In the genomic region with DNA sequence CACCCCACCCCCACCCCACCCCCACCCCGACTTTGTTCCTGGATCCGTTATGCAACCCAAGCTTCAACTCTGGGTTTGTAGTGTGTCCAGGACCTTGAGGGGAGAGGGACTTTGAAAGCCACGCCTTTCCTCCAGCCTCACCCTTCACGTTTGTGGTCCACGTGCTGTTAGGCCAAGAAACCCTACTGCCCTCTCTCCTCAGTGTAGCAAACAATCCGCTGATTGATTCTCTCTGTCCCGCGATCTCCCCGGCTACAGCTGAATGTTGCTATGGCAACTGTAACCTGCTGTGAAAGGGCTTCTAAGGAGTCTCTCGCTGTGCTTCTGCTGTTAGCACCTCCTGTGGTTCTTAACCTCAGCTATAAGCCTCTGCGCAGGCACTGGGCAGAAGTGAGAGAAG, we compare ENCODE assay signal across 8 mouse cellular contexts. TPM values are rescaled to one million over a fixed set of nuclear protein-coding genes. Genes with fewer than 3 reads are reported as not detected.
DNase-seq lines count a peak whose midpoint lies in the region; ATAC-seq and TF ChIP-seq lines count a peak whose summit lies in the region.

No protein-coding gene starts in this region.

- H3K36me3 ChIP-seq in hindbrain, embryonic 15.5 days, result no peaks in the 10 kb centered on the region
- no peaks in the 10 kb centered on the region for H3K36me3 ChIP-seq in lung, postnatal 0 days (ENCODE audit: insufficient read depth, low read length)

- H3K4me3 ChIP-seq in hindbrain, embryonic 15.5 days, result no peak overlapping the region
- no peak overlapping the region for H3K4me3 ChIP-seq in lung, postnatal 0 days (ENCODE audit: low read depth, low read length)

- TF ChIP-seq EP300 in lung, postnatal 0 days (IDR thresholded peaks at IDR 0.05), result no peak

- no peak for TF ChIP-seq CTCF in lung, postnatal 0 days (IDR thresholded peaks at IDR 0.05)

- no peak overlapping the region for H3K9ac ChIP-seq in hindbrain, embryonic 15.5 days
- no peak overlapping the region for H3K9ac ChIP-seq in lung, postnatal 0 days (replicated peaks; ENCODE audit: low read depth)

- WGBS in hindbrain, embryonic 15.5 days, result 0% methylated on average over 11 of the region's 11 CpGs
- WGBS in lung, postnatal 0 days, result 3% methylated on average over 11 of the region's 11 CpGs

- H3K4me2 ChIP-seq in hindbrain, embryonic 15.5 days, result peak overlapping the region; percentile 41
- H3K4me2 ChIP-seq in lung, postnatal 0 days (replicated peaks; ENCODE audit: low read depth, low read length), result no peak overlapping the region

- H3K27me3 ChIP-seq in hindbrain, embryonic 15.5 days, result no peaks in the 10 kb centered on the region
- H3K27me3 ChIP-seq in lung, postnatal 0 days (replicated peaks; ENCODE audit: insufficient read depth, low read length), result no peaks in the 10 kb centered on the region

- ATAC-seq in hindbrain, embryonic 15.5 days (ENCODE audit: low FRiP score, low read depth), result peak; percentile 91
- peak; percentile 85 for ATAC-seq in lung, postnatal 0 days

- H3K27ac ChIP-seq in hindbrain, embryonic 15.5 days (replicated peaks), result peak overlapping the region; percentile 75
- H3K27ac ChIP-seq in lung, postnatal 0 days (ENCODE audit: low read length), result 0 out of 2 replicates have a peak overlapping the region, but pooled peaks have one; percentile 58

- H3K9me3 ChIP-seq in hindbrain, embryonic 15.5 days, result no peaks in the 10 kb centered on the region
- no peaks in the 10 kb centered on the region for H3K9me3 ChIP-seq in lung, postnatal 0 days (ENCODE audit: low read length)

- DNase-seq in R1 (ENCODE audit: low read depth, low spot score) (peak; percentile 99), adipocyte (ENCODE audit: low spot score) (no peak)
- peak; percentile 65 for DNase-seq in cerebellum, adult 9-11 months
- peak; percentile 67 to 73 for DNase-seq in frontal cortex, postnatal 10 days (ENCODE audit: low spot score in 2 of 2)
- DNase-seq in layer of hippocampus, postnatal 25 days (ENCODE audit: extremely low spot score in 1 of 2, low spot score in 1 of 2), result peak; percentile 38 to 57
- peak; percentile 89 for DNase-seq in lung, postnatal 0 days (ENCODE audit: low spot score)
- DNase-seq in retina, postnatal 1 day, result peak; percentile 92

- H3K4me1 ChIP-seq in hindbrain, embryonic 15.5 days (replicated peaks), result peaks cover 28% of the 10 kb centered on the region
- H3K4me1 ChIP-seq in lung, postnatal 0 days (ENCODE audit: insufficient read depth, low read depth, low read length), result no peaks in the 10 kb centered on the region

RNA-seq across cellular contexts. Expression of gene Por, which starts 5.0 kb away (rescaled TPM):
- polyA plus RNA-seq in hindbrain, embryonic 15.5 days (2015; fragmentation: Nextera tagmentation; extraction: Ambion mirVana), result 96.4 and 106 TPM in 2 replicates
- total RNA-seq in layer of hippocampus, postnatal 25 days (2021), result 100 to 1,000 TPM in 1 of 2 experiments, 10 to 100 TPM in 1; 100.0 to 102 TPM
- 130 and 135 TPM in 2 replicates for polyA plus RNA-seq in lung, postnatal 0 days (2015; fragmentation: Nextera tagmentation; extraction: Ambion mirVana)

RNA-seq across cellular contexts. Expression of gene Rhbdd2, which starts 42.4 kb away (rescaled TPM):
- 83.9 and 89.3 TPM in 2 replicates for polyA plus RNA-seq in hindbrain, embryonic 15.5 days (2015; fragmentation: Nextera tagmentation; extraction: Ambion mirVana)
- 10 to 100 TPM; 80.1 to 81.0 TPM for total RNA-seq in layer of hippocampus, postnatal 25 days (2021)
- 24.7 and 25.8 TPM in 2 replicates for polyA plus RNA-seq in lung, postnatal 0 days (2015; fragmentation: Nextera tagmentation; extraction: Ambion mirVana)
